8 mouse cellular contexts compared by ENCODE assay signal in the genomic region with DNA sequence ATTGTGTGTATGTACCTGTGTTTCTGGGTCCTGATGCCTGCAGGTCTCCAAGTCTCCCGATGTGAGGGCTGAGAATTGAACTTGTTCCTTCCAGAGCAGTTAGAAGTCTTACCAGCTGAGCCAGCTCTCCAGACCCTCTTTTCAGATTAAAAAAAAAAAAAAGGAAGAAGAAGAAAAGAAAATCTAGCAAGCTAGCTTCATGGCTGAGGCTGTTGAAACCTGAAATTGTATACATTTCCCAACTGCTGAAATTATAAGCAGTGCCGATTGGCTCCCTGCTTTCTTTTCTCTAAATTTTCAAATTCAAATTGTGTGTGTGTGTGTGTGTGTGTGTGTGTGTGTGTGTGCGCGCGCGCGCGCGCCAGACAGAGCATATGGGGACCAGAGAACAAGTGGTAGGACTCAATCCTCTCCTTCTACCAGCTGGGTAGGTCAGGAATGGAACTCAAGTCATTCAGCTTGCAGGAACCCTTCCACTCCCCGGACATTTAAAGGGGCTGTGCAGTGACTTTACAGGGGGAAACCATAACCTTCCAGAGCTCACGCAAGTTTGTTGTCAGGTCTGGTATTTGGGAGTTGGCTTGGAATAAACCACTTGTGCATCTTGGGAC. TPM values are rescaled to one million over a fixed set of nuclear protein-coding genes. Genes with fewer than 3 reads are reported as not detected.
DNase-seq lines count a peak whose midpoint lies in the region; ATAC-seq and TF ChIP-seq lines count a peak whose summit lies in the region.

No protein-coding gene starts in this region.

- DNase-seq in heart, postnatal 14 days, result no peak
- DNase-seq in B cell, adult 2 months, result peak; percentile 29 to 33
- DNase-seq in brain, embryonic 14.5 days (ENCODE audit: low read depth), result peak; percentile 58
- no peak for DNase-seq in hindbrain, embryonic 14.5 days (ENCODE audit: low spot score)
- peak; percentile 10 for DNase-seq in mesoderm, embryonic 11.5 days (ENCODE audit: low read depth, low spot score)
- DNase-seq in spleen, postnatal 14 days (ENCODE audit: low spot score in 2 of 2), result no peak
- no peak for DNase-seq in ovary, postnatal 14 days (ENCODE audit: low spot score)

- peaks cover 17% of the 10 kb centered on the region for H3K4me1 ChIP-seq in heart, embryonic 12.5 days (replicated peaks)
- H3K4me1 ChIP-seq in hindbrain, embryonic 14.5 days (replicated peaks; ENCODE audit: control insufficient read depth, insufficient read depth, low read length), result peaks cover 21% of the 10 kb centered on the region

- no peaks in the 10 kb centered on the region for H3K27me3 ChIP-seq in heart, embryonic 12.5 days (replicated peaks)
- no peaks in the 10 kb centered on the region for H3K27me3 ChIP-seq in hindbrain, embryonic 14.5 days (ENCODE audit: control insufficient read depth, insufficient read depth, low read length)

- ATAC-seq in heart, embryonic 12.5 days (ENCODE audit: insufficient number of reproducible peaks, low FRiP score), result no peak
- ATAC-seq in hindbrain, embryonic 14.5 days (ENCODE audit: low FRiP score), result 0 out of 2 replicates have a peak, but pooled peaks have one; percentile 18

- H3K36me3 ChIP-seq in heart, embryonic 12.5 days, result no peaks in the 10 kb centered on the region
- H3K36me3 ChIP-seq in hindbrain, embryonic 14.5 days (replicated peaks; ENCODE audit: control insufficient read depth, insufficient read depth), result no peaks in the 10 kb centered on the region

- intact Hi-C loops in heart, postnatal 14 days (cut with DNase I), result no loop called here

- H3K4me3 ChIP-seq in heart, embryonic 12.5 days, result peak overlapping the region; percentile 50
- peak overlapping the region; percentile 39 for H3K4me3 ChIP-seq in hindbrain, embryonic 14.5 days (replicated peaks; ENCODE audit: low read length)

- 35% methylated on average over 11 of the region's 11 CpGs for WGBS in heart, embryonic 12.5 days
- 42% methylated on average over 11 of the region's 11 CpGs for WGBS in hindbrain, embryonic 14.5 days

- H3K4me2 ChIP-seq in heart, embryonic 12.5 days, result peak overlapping the region; percentile 76
- peak overlapping the region; percentile 64 for H3K4me2 ChIP-seq in hindbrain, embryonic 14.5 days (replicated peaks)

- no peaks in the 10 kb centered on the region for H3K9me3 ChIP-seq in heart, embryonic 12.5 days (replicated peaks)
- H3K9me3 ChIP-seq in hindbrain, embryonic 14.5 days (ENCODE audit: control insufficient read depth, low read length), result no peaks in the 10 kb centered on the region

- TF ChIP-seq CTCF in brain, embryonic 14.5 days (IDR thresholded peaks at IDR 0.05; ENCODE audit: borderline replicate concordance, extremely low read depth, insufficient read depth, insufficient read length), result no peak

- peak overlapping the region; percentile 92; the same call in 1 of the 2 replicates for H3K27ac ChIP-seq in heart, embryonic 12.5 days (ENCODE audit: poor library complexity, severe bottlenecking)
- H3K27ac ChIP-seq in hindbrain, embryonic 14.5 days, result peak overlapping the region; percentile 92; the same call in 1 of the 2 replicates

- peak overlapping the region; percentile 77 for H3K9ac ChIP-seq in heart, embryonic 12.5 days
- H3K9ac ChIP-seq in hindbrain, embryonic 14.5 days, result peak overlapping the region; percentile 67; the same call in 1 of the 2 replicates

- TF ChIP-seq POLR2A in brain, embryonic 14.5 days (IDR thresholded peaks at IDR 0.05; ENCODE audit: borderline replicate concordance, extremely low read depth, insufficient read depth, insufficient read length, poor library complexity, severe bottlenecking), result no peak

RNA-seq across cellular contexts. Expression of gene Pecr, which starts 30.1 kb away (rescaled TPM):
- 16.9 and 18.7 TPM in 2 replicates for polyA plus RNA-seq in heart, embryonic 12.5 days (2016; fragmentation: Nextera tagmentation; extraction: Ambion mirVana)
- total RNA-seq in heart, postnatal 14 days (2021), result 10 to 100 TPM; 11.1 to 11.4 TPM
- 4.5 and 5.0 TPM in 2 replicates for polyA plus RNA-seq in brain, embryonic 14.5 days (2012; rRNA removed)
- 6.3 and 7.8 TPM in 2 replicates for polyA plus RNA-seq in hindbrain, embryonic 14.5 days (2014; fragmentation: Nextera tagmentation; extraction: Ambion mirVana)

RNA-seq across cellular contexts. Expression of gene Tmem169, which starts 30.2 kb away (rescaled TPM):
- 0.22 and 0.29 TPM in 2 replicates for polyA plus RNA-seq in heart, embryonic 12.5 days (2016; fragmentation: Nextera tagmentation; extraction: Ambion mirVana)
- not detected for total RNA-seq in heart, postnatal 14 days (2021)
- polyA plus RNA-seq in brain, embryonic 14.5 days (2012; rRNA removed), result 21.4 and 27.8 TPM in 2 replicates
- polyA plus RNA-seq in hindbrain, embryonic 14.5 days (2014; fragmentation: Nextera tagmentation; extraction: Ambion mirVana), result 36.8 and 39.8 TPM in 2 replicates

RNA-seq across cellular contexts. Expression of gene Mreg, which starts 41.9 kb away (rescaled TPM):
- polyA plus RNA-seq in heart, embryonic 12.5 days (2016; fragmentation: Nextera tagmentation; extraction: Ambion mirVana), result 5.1 and 5.8 TPM in 2 replicates
- 10 to 100 TPM; 23.7 to 26.0 TPM for total RNA-seq in heart, postnatal 14 days (2021)
- 0.61 and 0.79 TPM in 2 replicates for polyA plus RNA-seq in brain, embryonic 14.5 days (2012; rRNA removed)
- polyA plus RNA-seq in hindbrain, embryonic 14.5 days (2014; fragmentation: Nextera tagmentation; extraction: Ambion mirVana), result 2.7 and 3.9 TPM in 2 replicates

RNA-seq across cellular contexts. Expression of gene Xrcc5, which starts 53.2 kb away (rescaled TPM):
- polyA plus RNA-seq in heart, embryonic 12.5 days (2016; fragmentation: Nextera tagmentation; extraction: Ambion mirVana), result 20.5 and 22.9 TPM in 2 replicates
- total RNA-seq in heart, postnatal 14 days (2021), result 10 to 100 TPM; 11.7 to 12.6 TPM
- polyA plus RNA-seq in brain, embryonic 14.5 days (2012; rRNA removed), result 11.0 and 11.4 TPM in 2 replicates
- 16.7 and 18.7 TPM in 2 replicates for polyA plus RNA-seq in hindbrain, embryonic 14.5 days (2014; fragmentation: Nextera tagmentation; extraction: Ambion mirVana)

Comparison
In these comparisons a context has a peak if more than half of its experiments do, and no peak if none do; other contexts are left out.
1. DNase-seq: peak in B cell, adult 2 months (2 of 2), brain, embryonic 14.5 days (single experiment) and mesoderm, embryonic 11.5 days (single experiment); none in heart, postnatal 14 days (0 of 2), hindbrain, embryonic 14.5 days (single experiment), spleen, postnatal 14 days (0 of 2) and ovary, postnatal 14 days (single experiment).
2. RNA of gene Tmem169, which starts 30.2 kb away (polyA plus RNA-seq): 36.8 to 39.8 TPM in hindbrain, embryonic 14.5 days and 21.4 to 27.8 TPM in brain, embryonic 14.5 days; 0.22 to 0.29 TPM in heart, embryonic 12.5 days; every median in the first group is over 10 times any median in the second.